Mouse (Mus musculus) CH12.LX (cell line): ENCODE results near the gene Atp9a. TPM values are rescaled to one million over a fixed set of nuclear protein-coding genes. Genes with fewer than 3 reads are reported as not detected.

Experiments
- DNase-seq: peaks from one replicate; pipeline ENCODE4 v3.0.0-alpha.2; 2013; ENCODE audit errors: extremely low read depth
- H3K27ac ChIP-seq: 2 replicates; pipeline ENCODE4 v1.5.1; 2012; ENCODE audit warnings: low read depth, mild to moderate bottlenecking, control low read depth, moderate library complexity; ENCODE audit not compliant: insufficient read depth
- H3K27me3 ChIP-seq: replicated peaks from 2 replicates; pipeline ENCODE3; 2012; ENCODE audit warnings: inconsistent platforms
- H3K36me3 ChIP-seq, 2 experiments: replicated peaks in 1 of 2; 2 replicates each; pipeline versions ENCODE3 to v1.6.1; 2012; ENCODE audit warnings: inconsistent platforms in 1 of 2, low read length in 1 of 2, mild to moderate bottlenecking in 1 of 2, mixed read lengths in 1 of 2, moderate library complexity in 1 of 2; ENCODE audit not compliant: control insufficient read depth in 1 of 2, insufficient read depth in 1 of 2
- H3K4me1 ChIP-seq, 2 experiments: 2 replicates each; pipeline ENCODE4 v1.6.1; 2012; ENCODE audit warnings: inconsistent platforms in 1 of 2, moderate library complexity in 1 of 2; ENCODE audit not compliant: insufficient read depth in 2 of 2, control insufficient read depth in 1 of 2
- H3K4me2 ChIP-seq: 2 replicates; pipeline ENCODE4 v1.6.1; 2012; ENCODE audit warnings: low read depth, mild to moderate bottlenecking, control low read depth; ENCODE audit not compliant: poor library complexity, insufficient read depth, severe bottlenecking
- H3K4me3 ChIP-seq, 3 experiments: fragments of 150-350 bp in 1 of 3; sonication (generic) in 1 of 3; replicated peaks in 1 of 3; 2 replicates each; pipeline versions ENCODE3 to v1.5.1; 2011 to 2012; ENCODE audit warnings: low read depth in 2 of 3, low read length in 2 of 3, mild to moderate bottlenecking in 2 of 3, moderate library complexity in 2 of 3, control low read depth in 1 of 3, improper control_type of control experiment in 1 of 3, inconsistent platforms in 1 of 3, mixed read lengths in 1 of 3; ENCODE audit not compliant: poor library complexity in 1 of 3
- H3K79me2 ChIP-seq: replicated peaks from 2 replicates; pipeline ENCODE4 v1.6.1; 2012; ENCODE audit warnings: mild to moderate bottlenecking, moderate library complexity; ENCODE audit not compliant: control insufficient read depth, poor library complexity, insufficient read depth, severe bottlenecking; ENCODE audit errors: extremely low read depth
- H3K9ac ChIP-seq: 2 replicates; pipeline ENCODE4 v1.6.1; 2012; ENCODE audit warnings: low read depth, mild to moderate bottlenecking, control low read depth, moderate library complexity; ENCODE audit not compliant: insufficient read depth
- H3K9me3 ChIP-seq: replicated peaks from 2 replicates; pipeline ENCODE3; 2012; ENCODE audit warnings: low read length, inconsistent platforms, mixed read lengths
- CHD2 ChIP-seq: IDR thresholded peaks from 2 replicates; pipeline ENCODE4 v1.6.1; 2011; ENCODE audit warnings: low read length, improper control_type of control experiment
- EP300 ChIP-seq: IDR thresholded peaks from 2 replicates; pipeline ENCODE4 v1.6.1; 2011; ENCODE audit warnings: low read length, improper control_type of control experiment
- ETS1 ChIP-seq: conservative IDR thresholded peaks from 2 replicates; pipeline ENCODE4 v1.6.1; 2012; ENCODE audit warnings: low read depth, mild to moderate bottlenecking, inconsistent platforms, low read length, improper control_type of control experiment, moderate library complexity
- GABPA ChIP-seq: IDR thresholded peaks from 2 replicates; pipeline ENCODE4 v1.6.1; 2012; ENCODE audit warnings: low read depth, low read length, improper control_type of control experiment, inconsistent platforms; ENCODE audit not compliant: insufficient replicate concordance
- IRF4 ChIP-seq: IDR thresholded peaks from 2 replicates; pipeline ENCODE4 v1.6.1; 2014; ENCODE audit warnings: low read depth, mild to moderate bottlenecking, inconsistent platforms, low read length, improper control_type of control experiment
- JUN ChIP-seq: IDR thresholded peaks from 2 replicates; pipeline ENCODE4 v1.6.1; 2011; ENCODE audit warnings: low read depth, mild to moderate bottlenecking, low read length, improper control_type of control experiment, moderate library complexity; ENCODE audit not compliant: insufficient read depth
- JUND ChIP-seq: conservative IDR thresholded peaks from 2 replicates; pipeline ENCODE4 v1.6.1; 2011; ENCODE audit warnings: low read depth, low read length, improper control_type of control experiment
- MAFK ChIP-seq: IDR thresholded peaks from 2 replicates; pipeline ENCODE4 v1.6.1; 2011; ENCODE audit warnings: low read length, improper control_type of control experiment; ENCODE audit not compliant: insufficient replicate concordance
- MAX ChIP-seq: IDR thresholded peaks from 2 replicates; pipeline ENCODE4 v1.6.1; 2011; ENCODE audit warnings: low read length, improper control_type of control experiment
- MAZ ChIP-seq: IDR thresholded peaks from 2 replicates; pipeline ENCODE4 v1.6.1; 2012; ENCODE audit warnings: low read depth, mild to moderate bottlenecking, inconsistent platforms, low read length, improper control_type of control experiment, moderate library complexity
- MEF2A ChIP-seq: IDR thresholded peaks from 2 replicates; pipeline ENCODE4 v1.6.1; 2014; ENCODE audit warnings: low read depth, mild to moderate bottlenecking, inconsistent platforms, low read length, improper control_type of control experiment, borderline replicate concordance
- MYC ChIP-seq: IDR thresholded peaks from 2 replicates; pipeline ENCODE4 v1.6.1; 2011; ENCODE audit warnings: low read depth, mild to moderate bottlenecking, improper control_type of control experiment, low read length
- NELFE ChIP-seq: IDR thresholded peaks from 2 replicates; pipeline ENCODE4 v1.6.1; 2011; ENCODE audit warnings: low read depth, low read length, improper control_type of control experiment
- RCOR1 ChIP-seq: conservative IDR thresholded peaks from 2 replicates; pipeline ENCODE4 v1.6.1; 2012; ENCODE audit warnings: low read depth, mild to moderate bottlenecking, inconsistent platforms, low read length, improper control_type of control experiment
- SMC3 ChIP-seq: IDR thresholded peaks from 2 replicates; pipeline ENCODE4 v1.6.1; 2011; ENCODE audit warnings: low read depth, low read length, improper control_type of control experiment
- TBP ChIP-seq: conservative IDR thresholded peaks from 2 replicates; pipeline ENCODE4 v1.6.1; 2011; ENCODE audit warnings: low read depth, low read length, improper control_type of control experiment
- TCF12 ChIP-seq: IDR thresholded peaks from 2 replicates; pipeline ENCODE4 v1.6.1; 2014; ENCODE audit warnings: low read depth, mild to moderate bottlenecking, inconsistent platforms, low read length, improper control_type of control experiment
- UBTF ChIP-seq: IDR thresholded peaks from 2 replicates; pipeline ENCODE4 v1.6.1; 2012; ENCODE audit warnings: low read depth, mild to moderate bottlenecking, inconsistent platforms, low read length, improper control_type of control experiment, moderate library complexity
- ZC3H11A ChIP-seq: IDR thresholded peaks from 2 replicates; pipeline ENCODE4 v1.6.1; 2012; ENCODE audit warnings: low read depth, mild to moderate bottlenecking, inconsistent platforms, low read length, improper control_type of control experiment
- ZMIZ1 ChIP-seq: IDR thresholded peaks from 2 replicates; pipeline ENCODE4 v1.6.1; 2012; ENCODE audit warnings: low read depth, mild to moderate bottlenecking, inconsistent platforms, low read length, improper control_type of control experiment
- dilution Hi-C: fragments of 300-500 bp; cut with MboI; formaldehyde crosslinking; loops from 2 replicates; pipeline ENCODE4 v1.14.3; 2020; ENCODE audit warnings: low sequenced_read_pairs; ENCODE audit not compliant: extremely low pct_unique_long_range_greater_than_20kb, extremely low pct_ligation_motif_present
- in situ Hi-C: fragments of 300-500 bp; cut with MboI; formaldehyde crosslinking; loops from 3 replicates; pipeline ENCODE4 v1.14.3; 2019; ENCODE audit warnings: low sequenced_read_pairs, low pct_ligation_motif_present, low pct_unique_long_range_greater_than_20kb, mixed read lengths
- polyA plus RNA-seq: library from polyadenylated mRNA; unstranded; fragments of >175 nt; gene quantifications from 2 replicates; pipeline ENCODE4 v1.2.1, GENCODE M21; 2012; ENCODE audit warnings: low read depth; ENCODE audit not compliant: insufficient read length
- total RNA-seq, 2 experiments: library from RNA; depleted of rRNA; stranded (reverse); fragments of 300-350 nt in 1 of 2; fragments of >200 nt in 1 of 2; gene quantifications; 2 replicates each; pipeline ENCODE4 v1.2.3; 2012 to 2014

The Atp9a gene
- total and polyA plus RNA-seq, 3 experiments = 18.9 to 43.7 (median 40.1) TPM

DNA sequence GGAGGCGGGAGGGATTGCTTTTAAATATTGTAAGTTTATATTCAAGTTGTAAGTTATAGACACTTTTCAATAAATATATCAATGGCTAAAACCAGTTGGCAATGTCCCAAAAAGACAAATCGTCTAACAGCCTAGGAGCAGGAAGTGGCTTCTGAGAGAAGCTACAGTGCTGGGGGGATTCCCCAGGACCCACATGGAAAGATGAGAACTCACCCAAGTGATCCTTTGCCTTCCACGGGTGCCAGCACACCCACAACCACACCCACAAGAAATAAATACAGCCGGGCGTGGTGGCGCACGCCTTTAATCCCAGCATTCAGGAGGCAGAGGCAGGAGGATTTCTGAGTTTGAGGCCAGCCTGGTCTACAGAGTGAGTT, 47.2 kb downstream of the Atp9a start:
- dilution Hi-C loops = no loop called here
- H3K9ac ChIP-seq = no peak overlapping the region

DNA sequence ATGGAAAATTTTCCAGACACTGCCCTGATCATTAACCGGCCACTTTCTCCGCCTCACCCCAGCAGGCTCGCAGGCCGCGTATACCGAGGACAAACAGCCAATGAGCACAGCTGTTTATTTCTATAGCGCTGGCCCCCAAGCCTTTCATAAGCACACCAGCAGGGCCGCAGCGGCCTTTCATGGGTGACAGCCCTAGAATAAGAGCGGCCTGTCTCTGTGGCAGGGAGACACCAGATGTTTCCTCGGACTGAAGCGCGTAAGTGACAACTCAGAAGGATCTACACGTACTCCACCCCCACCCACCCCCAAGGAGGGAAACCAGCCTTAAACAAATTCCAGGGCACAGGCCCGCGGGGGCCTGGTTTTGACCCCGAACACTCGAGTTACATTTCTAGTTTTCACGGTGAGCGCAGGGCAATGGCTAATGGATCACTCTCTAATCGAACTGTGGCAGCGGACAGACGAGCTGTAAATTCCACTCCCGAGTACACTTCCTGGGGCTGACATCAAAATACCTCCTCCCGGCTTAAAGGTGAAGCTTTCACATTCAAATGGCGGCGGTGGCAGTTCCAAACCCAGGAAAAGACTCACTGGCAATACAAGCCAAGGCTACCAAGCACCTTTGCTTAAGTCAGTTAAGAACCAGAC, 47.7 kb downstream of the Atp9a start:
- Histone ChIP-seq H3K9me3 (peaks cover 12% of the 10 kb centered on the region), H3K27me3 (no peaks in the 10 kb centered on the region), H3K27ac (no peak overlapping the region), H3K9ac (no peak overlapping the region), H3K4me2 (no peak overlapping the region), H3K4me1 (peaks cover 0 to 16% of the 10 kb centered on the region in 2 experiments; a peak in 2 of 4 replicates), H3K4me3 (no peak overlapping the region), H3K79me2 (no peaks in the 10 kb centered on the region), H3K36me3 (no peaks in the 10 kb centered on the region)
- no peak for TF ChIP-seq GABPA
- no peak for TF ChIP-seq JUND
- TF ChIP-seq UBTF = no peak
- no peak for TF ChIP-seq RCOR1
- no peak for TF ChIP-seq IRF4
- no peak for TF ChIP-seq TBP
- TF ChIP-seq NELFE = no peak
- no peak for TF ChIP-seq EP300
- no peak for TF ChIP-seq CHD2
- no peak for TF ChIP-seq ZMIZ1
- no peak for TF ChIP-seq JUN
- no peak for TF ChIP-seq MYC
- TF ChIP-seq ETS1 = no peak
- DNase-seq = no peak
- in situ Hi-C loops = no loop called here
- dilution Hi-C loops = no loop called here

More for the DNA sequence above, 47.2 kb downstream of the Atp9a start:
- H3K27ac ChIP-seq = no peak overlapping the region
- no peak for TF ChIP-seq SMC3
- TF ChIP-seq MEF2A = no peak
- TF ChIP-seq UBTF = no peak
- no peak for TF ChIP-seq EP300
- TF ChIP-seq TCF12 = no peak
- TF ChIP-seq MAFK = no peak
- no peak for TF ChIP-seq NELFE
- no peak for TF ChIP-seq MAX
- no peak for TF ChIP-seq TBP
- TF ChIP-seq ZC3H11A = no peak
- TF ChIP-seq CHD2 = no peak
- no peak for TF ChIP-seq IRF4
- TF ChIP-seq JUND = no peak
- no peak for TF ChIP-seq MAZ
- H3K4me1 ChIP-seq = peaks cover 0 to 16% of the 10 kb centered on the region in 2 experiments; a peak in 2 of 4 replicates
- H3K9me3 ChIP-seq = peaks cover 14% of the 10 kb centered on the region
- DNase-seq = no peak
- H3K27me3 ChIP-seq = no peaks in the 10 kb centered on the region
- H3K4me2 ChIP-seq = no peak overlapping the region
- no peaks in the 10 kb centered on the region for H3K36me3 ChIP-seq
- H3K4me3 ChIP-seq = no peak overlapping the region
- H3K79me2 ChIP-seq = no peaks in the 10 kb centered on the region
- in situ Hi-C loops = no loop called here
